Mouse (Mus musculus): ENCODE results near the gene Glb1l.

The Glb1l gene

GRCm38 (mm10) chr1:75191622-75192402 lies 18.8 kb downstream of the Glb1l start, which contains the start of the genes Ankzf1 and Atg9a:
Gene Ankzf1 (plus strand): TSS chr1:75192151.
Gene Atg9a (minus strand): TSS chr1:75192196.
- DNase-seq, result peak; percentile 90 to 93

- DNase-seq, result no peak
Observed at GRCm38 (mm10) chr1:75191258-75191621, 19.4 kb downstream of the Glb1l start.

GRCm38 (mm10) chr1:75190577-75190976 lies 20.0 kb downstream of the Glb1l start:
- no peak for DNase-seq

- no peak for DNase-seq
Observed at GRCm38 (mm10) chr1:75187914-75188483, 22.6 kb downstream of the Glb1l start.

GRCm38 (mm10) chr1:75187126-75187525 lies 23.5 kb downstream of the Glb1l start:
- no peak for DNase-seq

- no peak for DNase-seq
Observed at GRCm38 (mm10) chr1:75185495-75185894, 25.1 kb downstream of the Glb1l start.

GRCm38 (mm10) chr1:75182160-75182559 lies 28.5 kb downstream of the Glb1l start:
- DNase-seq, result no peak

- no peak for DNase-seq
Observed at GRCm38 (mm10) chr1:75181377-75181870, 29.2 kb downstream of the Glb1l start.

- DNase-seq, result no peak
Observed at GRCm38 (mm10) chr1:75180741-75181140, 29.9 kb downstream of the Glb1l start.

GRCm38 (mm10) chr1:75180105-75180590 lies 30.5 kb downstream of the Glb1l start, which contains the start of gene Abcb6:
Gene Abcb6 (minus strand): TSS chr1:75180392.
- peak; percentile 83 to 86 for DNase-seq

GRCm38 (mm10) chr1:75179334-75180104 lies 31.1 kb downstream of the Glb1l start:
- DNase-seq, result peak in 1 of 2 experiments; percentile 45

- DNase-seq, result peak; percentile 99
Observed at GRCm38 (mm10) chr1:75168472-75169464, 41.8 kb downstream of the Glb1l start, which contains the start of gene Zfand2b. Gene Zfand2b (plus strand): TSS chr1:75168646.

GRCm38 (mm10) chr1:75168093-75168471 lies 42.5 kb downstream of the Glb1l start:
- no peak for DNase-seq

GRCm38 (mm10) chr1:75160256-75160617 lies 50.4 kb downstream of the Glb1l start:
- no peak for DNase-seq

GRCm38 (mm10) chr1:75159540-75160255 lies 50.9 kb downstream of the Glb1l start:
- DNase-seq, result no peak

GRCm38 (mm10) chr1:75158990-75159389 lies 51.6 kb downstream of the Glb1l start:
- DNase-seq, result no peak

- no peak for DNase-seq
Observed at GRCm38 (mm10) chr1:75155837-75156236, 54.8 kb downstream of the Glb1l start.

GRCm38 (mm10) chr1:75148727-75149126 lies 61.9 kb downstream of the Glb1l start:
- DNase-seq, result no peak
